Mouse (Mus musculus) liver, postnatal 0 days (tissue): Measurements from ENCODE around the gene Camkk1.

Experiments used
- CTCF ChIP-seq: sonication (generic); IDR thresholded peaks from 2 replicates; pipeline ENCODE4 v1.5.1; 2016; ENCODE audit warnings: antibody characterized with exemption, low read depth
- EP300 ChIP-seq: IDR thresholded peaks from 2 replicates; pipeline ENCODE4 v1.6.1; 2016; ENCODE audit warnings: antibody characterized with exemption, low read depth, mild to moderate bottlenecking

- TF ChIP-seq CTCF (no peak), EP300 (no peak)
Measured at GRCm38 (mm10) chr11:72987807-72988206, 31.0 kb upstream of the Camkk1 start.
